Mouse (Mus musculus): Measurements from ENCODE around the gene Itga2b. TPM values are rescaled to one million over a fixed set of nuclear protein-coding genes. Genes with fewer than 3 reads are reported as not detected.

The Itga2b gene
- polyA plus RNA-seq, 1 experiment from 2014 or later: 5.4 TPM

Small RNA genes lying within 50 kb of the gene (microRNA-seq; reads per million reads assigned to microRNA genes)
- gene Mir6930: 0.44 reads per million

Other genes starting within 250 kb of the Itga2b start
- gene Hdac5, start 240.0 kb downstream of the Itga2b start, polyA plus RNA-seq (2014; fragmentation: Nextera tagmentation; extraction: Ambion mirVana): 54.4 and 56.6 TPM in 2 replicates
- 2.6 and 3.0 TPM in 2 replicates for gene BC030867, start 221.2 kb downstream of the Itga2b start, polyA plus RNA-seq (2014; fragmentation: Nextera tagmentation; extraction: Ambion mirVana)
- 0.12 TPM in 1 of 2 replicates, not detected in the other for gene Asb16, start 201.4 kb downstream of the Itga2b start, polyA plus RNA-seq (2014; fragmentation: Nextera tagmentation; extraction: Ambion mirVana)
- 76.4 and 78.4 TPM in 2 replicates for gene Tmub2, start 185.2 kb downstream of the Itga2b start, polyA plus RNA-seq (2014; fragmentation: Nextera tagmentation; extraction: Ambion mirVana)
- 38.5 and 42.4 TPM in 2 replicates for gene Atxn7l3, start 173.5 kb downstream of the Itga2b start, polyA plus RNA-seq (2014; fragmentation: Nextera tagmentation; extraction: Ambion mirVana)
- gene Ubtf, start 150.4 kb downstream of the Itga2b start, polyA plus RNA-seq (2014; fragmentation: Nextera tagmentation; extraction: Ambion mirVana): 77.6 and 84.4 TPM in 2 replicates
- gene Slc4a1, start 103.9 kb downstream of the Itga2b start, polyA plus RNA-seq (2014; fragmentation: Nextera tagmentation; extraction: Ambion mirVana): 0.51 and 2.3 TPM in 2 replicates
- gene Rundc3a, start 76.7 kb downstream of the Itga2b start, polyA plus RNA-seq (2014; fragmentation: Nextera tagmentation; extraction: Ambion mirVana): 113 and 165 TPM in 2 replicates
- gene Slc25a39, start 62.2 kb downstream of the Itga2b start, polyA plus RNA-seq (2014; fragmentation: Nextera tagmentation; extraction: Ambion mirVana): 132 and 144 TPM in 2 replicates
- gene Grn, start 39.8 kb downstream of the Itga2b start, polyA plus RNA-seq (2014; fragmentation: Nextera tagmentation; extraction: Ambion mirVana): 33.1 and 45.5 TPM in 2 replicates
- 28.6 and 50.4 TPM in 2 replicates for gene Fam171a2, start 22.4 kb downstream of the Itga2b start, polyA plus RNA-seq (2014; fragmentation: Nextera tagmentation; extraction: Ambion mirVana)
- 51.3 and 58.4 TPM in 2 replicates for gene Gpatch8, start 86.3 kb upstream of the Itga2b start, polyA plus RNA-seq (2014; fragmentation: Nextera tagmentation; extraction: Ambion mirVana)
- gene Gm11627, start 109.3 kb upstream of the Itga2b start, polyA plus RNA-seq (2014; fragmentation: Nextera tagmentation; extraction: Ambion mirVana): 2.3 and 4.2 TPM in 2 replicates
- gene Fzd2, start 134.3 kb upstream of the Itga2b start, polyA plus RNA-seq (2014; fragmentation: Nextera tagmentation; extraction: Ambion mirVana): 7.2 and 8.0 TPM in 2 replicates
- 0.12 TPM in 1 of 2 replicates, not detected in the other for gene Meioc, start 193.6 kb upstream of the Itga2b start, polyA plus RNA-seq (2014; fragmentation: Nextera tagmentation; extraction: Ambion mirVana)
- 38.8 and 42.4 TPM in 2 replicates for gene Ccdc43, start 227.7 kb upstream of the Itga2b start, polyA plus RNA-seq (2014; fragmentation: Nextera tagmentation; extraction: Ambion mirVana)